Mouse (Mus musculus) left cerebral cortex, adult 2 months (tissue): Measurements from ENCODE around the gene Lrmda. TPM values are rescaled to one million over a fixed set of nuclear protein-coding genes. Genes with fewer than 3 reads are reported as not detected.

ENCODE experiments used
- DNase-seq, 2 experiments: peaks; one replicate each; pipeline ENCODE4 v3.0.0; 2021 to 2022; ENCODE audit warnings: low spot score in 2 of 2, mixed read lengths in 1 of 2; ENCODE audit errors: extremely low spot score in 1 of 2
- H3K27ac ChIP-seq: fragments of 200-600 bp; 2 replicates; pipeline ENCODE4 v1.8.1; 2022
- H3K4me3 ChIP-seq: fragments of 200-600 bp; 2 replicates; pipeline ENCODE4 v1.8.1; 2022
- CTCF ChIP-seq: fragments of 200-600 bp; IDR thresholded peaks from 2 replicates; pipeline ENCODE4 v1.8.1; 2022; ENCODE audit warnings: antibody characterized with exemption, mild to moderate bottlenecking, moderate library complexity
- intact Hi-C: fragments of 180-260 bp; cut with DNase I; formaldehyde crosslinking; loops from one replicate; pipeline ENCODE4 v1.15.1; 2025
- total RNA-seq, 2 experiments: library from RNA; stranded (reverse); gene quantifications; 2 replicates each; pipeline ENCODE4 v1.2.3; 2021

The Lrmda gene
- total RNA-seq, 2 experiments from 2014 or later = 0.87 to 0.97 TPM

DNA sequence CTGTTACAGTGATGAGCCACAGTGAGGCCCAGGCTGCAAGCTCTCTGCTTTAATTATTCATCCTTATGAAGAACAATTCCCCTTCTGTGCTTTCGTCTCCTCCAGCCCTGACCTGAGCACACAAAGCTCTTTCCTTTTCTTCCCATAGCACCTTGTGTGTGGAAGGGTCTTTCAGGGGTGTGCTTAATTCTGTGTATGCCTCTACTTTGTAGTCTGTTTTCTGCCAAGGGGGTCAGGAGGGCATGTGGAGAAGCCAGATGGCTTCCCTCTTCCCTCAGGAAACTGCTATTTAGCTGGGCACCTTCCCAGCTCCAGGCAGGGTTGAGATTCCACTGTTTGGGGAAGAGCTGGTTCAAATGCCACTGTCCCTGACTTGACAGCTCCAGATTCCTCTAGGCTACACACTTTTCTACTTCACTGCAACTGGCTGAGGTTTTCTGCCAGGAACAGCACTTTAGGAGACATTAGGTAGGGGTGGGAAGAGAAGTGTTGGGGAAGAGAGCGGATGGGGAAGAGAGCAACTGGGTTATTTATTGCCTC is 995.3 kb downstream of the Lrmda start:
- intact Hi-C loops = no loop called here
- no peak for TF ChIP-seq CTCF
- no peak for DNase-seq
- Histone ChIP-seq H3K4me3 (no peak overlapping the region), H3K27ac (no peak overlapping the region)

DNA sequence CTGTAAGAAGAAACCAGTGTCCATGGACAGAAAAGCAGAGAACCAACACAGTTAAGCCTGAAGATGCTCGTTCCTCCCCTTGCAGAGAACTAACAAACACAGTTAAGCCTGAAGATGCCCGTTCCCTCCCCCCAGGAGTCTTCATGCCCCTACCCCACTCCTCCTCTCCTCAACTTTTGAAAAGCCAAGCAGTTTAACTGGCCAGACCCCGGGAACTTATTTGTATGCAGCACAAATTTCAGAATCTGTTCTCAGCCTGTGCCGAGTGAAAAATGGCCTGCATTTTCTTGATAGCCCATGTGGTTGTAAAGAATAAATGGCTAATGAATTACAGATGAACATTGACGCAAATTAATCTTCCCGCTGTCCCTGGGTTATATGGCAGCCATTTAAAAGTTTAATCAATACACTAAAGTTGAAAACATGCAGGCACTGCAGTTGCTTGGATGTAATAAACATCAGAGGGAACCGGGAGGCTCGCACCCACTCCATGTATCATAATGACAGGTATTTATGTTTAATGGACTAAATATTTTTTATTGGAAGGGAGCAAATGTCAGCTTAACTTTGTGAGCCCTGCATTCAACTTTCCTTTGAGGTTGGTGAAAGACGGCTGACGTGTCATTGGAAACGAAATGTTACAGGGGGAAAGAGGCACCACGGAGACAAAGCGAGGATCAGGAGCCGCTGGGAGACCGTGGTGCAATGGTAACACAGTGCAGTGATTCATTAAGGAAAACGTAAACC is 996.0 kb downstream of the Lrmda start:
- no peak for DNase-seq
- TF ChIP-seq CTCF = no peak
- H3K4me3 ChIP-seq = no peak overlapping the region
- intact Hi-C loops = no loop called here
- no peak overlapping the region for H3K27ac ChIP-seq

DNA sequence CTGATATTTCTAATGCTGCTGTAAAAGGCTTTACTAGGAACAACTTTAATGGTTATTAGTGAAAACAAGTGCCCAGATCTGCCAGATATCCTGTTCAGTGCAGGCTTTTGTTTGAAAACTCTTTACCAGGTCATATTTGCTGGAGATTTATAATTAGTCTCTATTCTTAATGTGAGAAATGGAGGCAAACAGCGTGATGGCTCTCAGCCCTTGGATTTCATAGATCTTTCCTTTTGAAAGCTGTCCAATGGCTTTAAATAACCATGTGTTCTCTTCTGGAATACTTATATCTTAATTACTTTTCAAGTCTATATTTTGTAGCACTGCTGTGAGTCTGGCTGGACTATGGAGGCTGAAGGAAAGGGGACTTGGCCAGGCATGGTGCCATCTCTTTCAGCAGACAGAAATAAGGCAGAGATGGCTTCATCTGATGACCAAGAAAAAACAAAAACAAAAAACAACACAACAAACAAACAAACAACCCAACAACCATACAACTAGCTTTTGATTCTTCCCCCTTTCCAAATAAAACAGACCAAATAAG is 996.6 kb downstream of the Lrmda start:
- TF ChIP-seq CTCF = no peak
- no peak for DNase-seq
- intact Hi-C loops = no loop called here
- Histone ChIP-seq H3K27ac (no peak overlapping the region), H3K4me3 (no peak overlapping the region)

DNA sequence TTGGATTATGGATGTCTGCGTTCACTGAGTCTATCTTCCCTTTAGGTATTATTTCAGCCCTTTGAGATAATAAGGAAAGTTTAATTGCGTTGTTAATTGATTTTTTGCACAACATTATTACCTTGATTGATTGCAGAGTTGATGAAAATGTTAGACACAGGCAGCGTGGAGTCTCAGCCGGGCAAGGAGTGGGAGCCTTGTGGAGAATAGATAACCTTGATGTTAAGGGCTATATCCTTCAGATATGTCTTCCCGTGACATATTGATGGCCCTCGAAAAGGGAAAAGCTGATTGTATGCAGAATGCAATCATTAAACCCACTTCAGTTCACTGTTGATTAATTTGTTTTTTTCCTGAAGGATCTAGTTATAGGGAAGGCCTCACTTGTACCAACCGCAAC is 1021.5 kb downstream of the Lrmda start:
- intact Hi-C loops = loop anchor here (10.0 kb wide), 1 partner anchor 466 kb away; no protein-coding TSS in a partner anchor
- TF ChIP-seq CTCF = no peak
- no peak for DNase-seq
- no peak overlapping the region for H3K4me3 ChIP-seq
- no peak overlapping the region for H3K27ac ChIP-seq

DNA sequence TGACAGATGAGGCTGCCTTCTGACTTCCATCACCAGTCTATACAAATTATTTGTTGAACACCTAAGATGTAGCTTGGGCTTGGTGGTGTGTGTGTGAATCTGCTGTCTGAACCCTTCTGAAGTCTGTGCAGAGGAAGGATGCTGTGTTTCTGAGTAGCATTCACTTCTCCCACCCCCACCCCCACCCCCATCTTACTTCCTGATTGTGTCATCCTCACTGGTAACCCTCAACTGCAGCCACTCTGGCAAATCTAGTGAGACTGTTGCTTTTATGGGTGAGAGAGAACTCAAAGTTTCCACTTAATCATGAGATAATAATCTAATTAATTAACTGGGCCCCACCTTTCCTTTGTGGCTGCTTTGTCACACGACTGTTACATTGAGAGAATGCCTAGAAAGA is 1025.8 kb downstream of the Lrmda start:
- no peak for DNase-seq
- H3K4me3 ChIP-seq = no peak overlapping the region
- no peak for TF ChIP-seq CTCF
- H3K27ac ChIP-seq = no peak overlapping the region
- intact Hi-C loops = loop anchor here (5.0 to 10.0 kb wide), 6 partner anchors 238 to 1193 kb away; partner anchors contain the start of gene Zfp503

DNA sequence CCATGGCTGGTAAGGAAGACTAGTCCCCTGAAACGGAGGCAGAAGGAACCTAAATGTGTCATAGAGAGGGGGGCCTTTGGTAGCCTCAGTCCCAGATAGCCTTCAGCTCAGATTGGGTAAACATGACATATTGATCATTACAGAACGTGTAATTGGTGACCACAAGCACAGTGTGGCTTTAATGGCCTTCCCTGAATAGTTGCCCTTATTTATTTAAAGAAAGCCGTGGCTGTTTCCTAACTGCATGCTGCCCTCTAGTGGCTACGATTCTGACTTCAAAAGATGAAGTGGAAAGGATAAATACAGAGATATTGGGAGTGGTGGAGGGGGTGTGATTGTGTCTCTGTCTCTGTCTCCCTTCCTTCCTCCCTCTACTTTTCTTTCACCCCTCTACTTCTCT is 1026.8 kb downstream of the Lrmda start:
- DNase-seq = peak; percentile 66 to 72
- TF ChIP-seq CTCF = peak; percentile 76
- no peak overlapping the region for H3K27ac ChIP-seq
- intact Hi-C loops = loop anchor here (5.0 to 10.0 kb wide), 6 partner anchors 239 to 1194 kb away; partner anchors contain the start of gene Zfp503
- no peak overlapping the region for H3K4me3 ChIP-seq

DNA sequence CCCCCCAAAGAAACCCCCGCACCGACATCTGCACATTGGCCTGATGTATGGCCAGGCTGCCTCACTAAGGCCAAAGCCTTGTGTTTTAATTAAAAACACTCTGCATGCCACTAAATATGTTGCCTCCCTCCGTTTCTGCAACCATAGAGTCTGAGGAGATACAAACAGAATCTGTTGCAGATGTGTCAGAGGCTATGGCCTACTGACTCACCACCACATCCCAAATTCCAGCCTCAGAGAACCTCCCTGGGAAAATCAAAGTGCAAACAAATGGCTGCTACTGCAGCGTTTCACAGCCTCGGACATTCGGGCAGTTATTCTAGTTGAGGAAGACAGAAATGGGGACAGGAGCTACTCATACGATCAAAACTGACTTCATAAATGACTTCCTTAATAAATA is 1031.9 kb downstream of the Lrmda start:
- Histone ChIP-seq H3K27ac (no peak overlapping the region), H3K4me3 (no peak overlapping the region)
- intact Hi-C loops = loop anchor here (10.0 kb wide), 1 partner anchor 353 kb away; no protein-coding TSS in a partner anchor
- TF ChIP-seq CTCF = no peak
- DNase-seq = no peak

DNA sequence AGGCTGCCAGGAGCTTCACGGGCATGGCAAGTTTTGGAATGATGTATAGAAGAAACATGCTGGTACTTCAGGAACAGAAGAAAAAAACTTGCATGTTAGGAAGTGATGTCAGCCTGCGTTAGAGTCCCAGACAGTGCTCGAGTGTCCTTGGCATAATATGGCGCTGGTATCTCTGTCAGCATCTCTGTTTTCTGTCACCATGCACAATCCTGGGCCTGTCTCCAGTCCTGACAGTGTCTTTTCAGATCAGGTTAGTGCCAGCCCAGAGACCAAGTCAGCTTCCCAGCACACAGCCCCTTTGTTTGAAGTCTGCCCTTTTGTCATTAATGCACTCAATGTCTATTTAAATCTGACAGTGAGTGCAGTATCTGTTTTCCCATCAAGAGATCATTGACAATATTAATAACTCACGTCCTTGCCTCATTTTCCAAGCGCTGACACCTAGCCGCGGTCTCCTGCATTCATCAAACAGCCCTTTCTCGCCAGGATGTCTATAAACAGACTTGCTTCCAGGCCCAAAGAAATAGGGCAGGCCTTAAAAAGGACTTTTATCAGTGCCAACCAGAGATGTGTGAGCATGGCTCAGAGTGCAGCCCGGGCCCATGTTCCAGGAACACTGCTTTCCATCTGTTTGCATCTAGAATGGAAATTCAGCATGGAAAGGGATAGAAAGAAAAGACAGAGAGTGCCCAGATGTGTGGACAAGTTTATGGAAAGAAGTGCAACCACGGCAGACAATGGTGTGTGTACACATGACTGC is 1033.5 kb downstream of the Lrmda start:
- intact Hi-C loops = loop anchor here (10.0 kb wide), 1 partner anchor 352 kb away; no protein-coding TSS in a partner anchor
- Histone ChIP-seq H3K27ac (no peak overlapping the region), H3K4me3 (no peak overlapping the region)
- TF ChIP-seq CTCF = no peak
- no peak for DNase-seq

DNA sequence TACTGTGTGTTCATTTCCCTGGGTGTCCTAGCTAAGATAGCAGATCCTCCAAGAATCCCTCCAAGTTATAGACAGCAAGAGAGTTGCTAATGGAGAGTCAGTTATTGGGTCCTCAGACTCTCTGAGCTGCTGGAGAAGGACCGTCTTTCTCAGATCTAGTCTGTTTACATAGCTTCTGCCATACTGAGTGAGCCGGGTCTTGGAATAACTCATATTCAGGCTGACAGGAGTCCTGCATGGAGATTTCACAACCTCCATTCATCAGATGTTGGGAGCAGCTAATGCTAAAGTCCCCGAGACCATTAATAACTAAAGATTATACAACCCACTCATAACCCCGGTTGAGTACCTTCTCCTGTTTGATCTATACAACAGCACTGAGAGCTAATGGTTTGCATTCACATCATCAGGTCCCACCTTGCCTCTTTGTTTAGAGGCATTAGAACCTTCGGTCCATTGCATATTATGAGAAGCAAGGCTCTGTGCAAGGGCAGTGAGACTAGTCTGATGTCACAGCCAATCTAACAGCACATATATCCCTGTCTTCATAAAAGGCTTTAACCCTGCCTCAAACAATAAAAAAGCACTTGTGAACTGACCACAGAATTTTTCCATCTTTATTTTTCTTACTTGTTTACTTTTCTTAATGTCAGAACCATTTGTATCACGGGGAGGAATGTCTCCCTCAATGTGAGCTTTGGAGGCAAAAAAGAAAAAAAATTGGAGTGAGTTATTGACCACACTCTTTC is 1037.9 kb downstream of the Lrmda start:
- DNase-seq = no peak
- no peak overlapping the region for H3K27ac ChIP-seq
- H3K4me3 ChIP-seq = no peak overlapping the region
- intact Hi-C loops = loop anchor here (10.0 kb wide), 1 partner anchor 347 kb away; no protein-coding TSS in a partner anchor
- TF ChIP-seq CTCF = no peak

DNA sequence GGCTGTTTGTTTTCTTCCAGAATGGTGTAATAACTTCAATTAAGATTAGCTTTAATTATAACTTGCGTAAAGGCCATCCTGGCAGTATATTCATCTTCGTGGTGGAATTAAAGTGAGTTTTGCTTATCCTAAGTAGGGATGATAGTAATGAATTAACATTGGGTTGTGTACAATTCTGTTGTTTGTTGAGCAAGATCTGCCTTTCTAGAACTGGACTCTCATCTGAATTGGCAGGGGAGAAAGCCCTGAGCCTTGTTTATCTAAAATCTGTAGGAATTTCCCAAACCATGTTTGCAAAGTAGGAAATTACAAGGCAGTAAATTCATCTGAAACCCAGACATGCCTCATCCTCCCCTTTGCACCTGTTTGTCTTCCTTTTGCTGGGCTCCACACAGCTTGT is 1038.5 kb downstream of the Lrmda start:
- Histone ChIP-seq H3K4me3 (no peak overlapping the region), H3K27ac (no peak overlapping the region)
- intact Hi-C loops = loop anchor here (10.0 kb wide), 1 partner anchor 347 kb away; no protein-coding TSS in a partner anchor
- no peak for DNase-seq
- no peak for TF ChIP-seq CTCF

DNA sequence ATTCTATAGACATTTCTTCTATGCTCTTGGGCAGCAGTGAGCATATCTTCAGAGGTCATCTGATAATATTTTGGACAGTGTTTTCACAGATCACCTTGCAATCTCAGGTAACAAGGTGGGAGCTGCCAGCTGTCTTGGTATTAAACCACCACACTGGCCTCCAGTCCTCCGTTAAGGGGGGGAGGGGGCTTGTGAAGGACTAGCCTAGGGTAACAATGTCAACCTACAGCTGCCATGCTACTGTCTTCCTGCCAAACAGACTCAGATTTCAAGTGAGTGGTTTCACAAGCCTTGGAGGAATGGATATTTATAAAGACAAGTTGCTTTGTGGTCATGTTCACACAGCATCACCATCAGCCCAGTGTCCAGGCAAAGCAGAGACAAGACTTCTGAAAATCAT is 1059.2 kb downstream of the Lrmda start:
- H3K27ac ChIP-seq = no peak overlapping the region
- intact Hi-C loops = no loop called here
- no peak for TF ChIP-seq CTCF
- no peak overlapping the region for H3K4me3 ChIP-seq
- no peak for DNase-seq
